Mouse (Mus musculus) erythroblast, embryonic 14.5 days (primary cell): ENCODE data around the gene Sun1.

Experiments
- GATA1 ChIP-seq: IDR thresholded peaks from 2 replicates; pipeline ENCODE4 v1.6.1; 2012; ENCODE audit warnings: low read length, inconsistent platforms, mixed read lengths
- TAL1 ChIP-seq: IDR thresholded peaks from 3 replicates; pipeline ENCODE4 v1.6.1; 2012; ENCODE audit warnings: low read length, inconsistent platforms, mixed read lengths

DNA sequence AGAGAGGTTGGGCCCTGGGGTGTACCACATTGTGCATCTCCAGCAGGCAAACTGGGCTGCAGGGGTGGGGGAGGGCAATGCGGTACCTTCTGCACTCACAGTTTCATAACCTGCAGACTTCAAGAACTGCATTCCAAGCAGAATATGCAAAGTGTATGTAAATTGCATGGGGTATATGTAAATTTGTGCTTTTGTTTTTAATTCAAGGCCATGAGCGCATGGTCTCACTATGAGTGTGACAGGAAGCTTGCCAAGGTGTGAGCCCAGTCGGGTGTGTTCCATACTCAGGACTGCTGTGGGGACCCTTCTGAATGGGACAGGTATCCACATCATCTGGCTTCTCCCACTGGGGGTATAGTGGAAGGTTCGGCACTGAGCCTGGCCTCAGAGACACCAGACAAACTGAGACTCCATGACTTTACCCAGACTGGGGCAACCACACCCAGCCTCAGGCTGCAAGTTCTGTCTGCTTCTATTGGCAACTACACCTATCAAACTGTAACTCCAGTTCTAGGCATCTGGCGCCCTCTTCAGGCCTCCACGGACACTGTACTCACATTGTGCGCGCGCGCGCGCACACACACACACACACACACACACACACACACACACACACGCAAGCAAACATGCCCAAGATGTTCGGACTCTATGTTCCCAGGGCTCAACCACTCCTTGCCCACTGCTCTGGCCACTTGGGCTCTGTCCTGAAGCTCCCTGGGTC is 83.2 kb downstream of the Sun1 start:
- no peak for TF ChIP-seq GATA1
- no peak for TF ChIP-seq TAL1
